Mouse (Mus musculus) liver, embryonic 13.5 days (tissue): ENCODE data around the gene Ptpn20. TPM values are rescaled to one million over a fixed set of nuclear protein-coding genes. Genes with fewer than 3 reads are reported as not detected.

Experiments used
- ATAC-seq: fragments of 200-750 bp; cut with Nextera tagmentation; 2 replicates; pipeline ENCODE4 v1.8.0; 2017; ENCODE audit warnings: low read depth, mild to moderate bottlenecking, moderate number of reproducible peaks, moderate library complexity
- DNase-seq: peaks from one replicate; pipeline ENCODE4 v3.0.0; 2022
- H3K27ac ChIP-seq: fragments of 300-500 bp; sonication (generic); 2 replicates; pipeline ENCODE4 v1.5.1; 2015; ENCODE audit warnings: moderate library complexity, mild to moderate bottlenecking, inconsistent platforms
- H3K27me3 ChIP-seq: fragments of 300-500 bp; sonication (generic); 2 replicates; pipeline ENCODE4 v1.6.1; 2015; ENCODE audit warnings: mild to moderate bottlenecking, inconsistent platforms
- H3K36me3 ChIP-seq: fragments of 300-500 bp; sonication (generic); 2 replicates; pipeline ENCODE4 v1.6.1; 2015; ENCODE audit warnings: mild to moderate bottlenecking, inconsistent platforms
- H3K4me1 ChIP-seq: fragments of 300-500 bp; sonication (generic); replicated peaks from 2 replicates; pipeline ENCODE4 v1.6.1; 2015; ENCODE audit warnings: inconsistent platforms
- H3K4me2 ChIP-seq: fragments of 300-500 bp; sonication (generic); 2 replicates; pipeline ENCODE4 v1.6.1; 2015; ENCODE audit warnings: inconsistent platforms, mild to moderate bottlenecking, moderate library complexity
- H3K4me3 ChIP-seq: fragments of 300-500 bp; sonication (generic); replicated peaks from 2 replicates; pipeline ENCODE4 v1.5.1; 2015; ENCODE audit warnings: mild to moderate bottlenecking, inconsistent platforms
- H3K9ac ChIP-seq: fragments of 300-500 bp; sonication (generic); 2 replicates; pipeline ENCODE4 v1.6.1; 2015; ENCODE audit warnings: mild to moderate bottlenecking, inconsistent platforms
- H3K9me3 ChIP-seq: fragments of 300-500 bp; sonication (generic); replicated peaks from 2 replicates; pipeline ENCODE4 v1.6.1; 2016; ENCODE audit warnings: inconsistent platforms
- WGBS: fragments of 180-500 bp; shearing (Covaris S2); methylation state at CpG from one replicate; pipeline ENCODE4 v1.1.7; 2015; ENCODE audit not compliant: insufficient replicate concordance; 5-methylcytosine and 5-hydroxymethylcytosine counted together
- polyA plus RNA-seq: library from polyadenylated mRNA; unstranded; fragments of >200 nt; fragmentation: Nextera tagmentation; extraction: Ambion mirVana; gene quantifications from 2 replicates; pipeline ENCODE4 v1.2.1, GENCODE M21; 2015

The Ptpn20 gene
- polyA plus RNA-seq, 1 experiment from 2014 or later, result 0.09 TPM

GRCm38 (mm10) chr14:33632790-33633372, 43.9 kb downstream of the Ptpn20 start:
- peak; percentile 86 for ATAC-seq
- H3K4me1 ChIP-seq, result peaks cover 32% of the 10 kb centered on the region
- H3K27ac ChIP-seq, result peak overlapping the region; percentile 14; the same call in 1 of the 2 replicates
- H3K36me3 ChIP-seq, result no peaks in the 10 kb centered on the region
- 48% methylated on average over 8 of the region's 8 CpGs for WGBS
- H3K27me3 ChIP-seq, result no peaks in the 10 kb centered on the region
- H3K4me2 ChIP-seq, result no peak overlapping the region
- no peaks in the 10 kb centered on the region for H3K9me3 ChIP-seq
- H3K4me3 ChIP-seq, result no peak overlapping the region
- DNase-seq, result peak; percentile 13
- no peak overlapping the region for H3K9ac ChIP-seq

- Histone ChIP-seq H3K4me3 (no peak overlapping the region), H3K27ac (no peak overlapping the region), H3K9me3 (no peaks in the 10 kb centered on the region), H3K27me3 (no peaks in the 10 kb centered on the region), H3K4me1 (peaks cover 32% of the 10 kb centered on the region), H3K36me3 (no peaks in the 10 kb centered on the region), H3K4me2 (no peak overlapping the region), H3K9ac (no peak overlapping the region)
- no peak for DNase-seq
- peak; percentile 79 for ATAC-seq
- WGBS, result 47% methylated on average over 4 of the region's 4 CpGs
These were observed 45.3 kb downstream of the Ptpn20 start for GRCm38 (mm10) chr14:33634354-33634753.

GRCm38 (mm10) chr14:33634774-33635173, 45.8 kb downstream of the Ptpn20 start:
- DNase-seq (no peak), ATAC-seq (peak; percentile 85)
- Histone ChIP-seq H3K4me1 (peaks cover 32% of the 10 kb centered on the region), H3K4me2 (no peak overlapping the region), H3K4me3 (no peak overlapping the region), H3K27ac (no peak overlapping the region), H3K27me3 (no peaks in the 10 kb centered on the region), H3K9me3 (no peaks in the 10 kb centered on the region), H3K36me3 (no peaks in the 10 kb centered on the region), H3K9ac (no peak overlapping the region)
- 28% methylated on average over 1 of the region's 1 CpGs for WGBS

- H3K36me3 ChIP-seq, result no peaks in the 10 kb centered on the region
- H3K27ac ChIP-seq, result no peak overlapping the region
- 72% methylated on average over 5 of the region's 5 CpGs for WGBS
- H3K4me2 ChIP-seq, result no peak overlapping the region
- ATAC-seq (no peak), DNase-seq (no peak)
- peaks cover 13% of the 10 kb centered on the region for H3K4me1 ChIP-seq
- H3K9ac ChIP-seq, result no peak overlapping the region
- H3K4me3 ChIP-seq, result no peak overlapping the region
- no peaks in the 10 kb centered on the region for H3K9me3 ChIP-seq
- H3K27me3 ChIP-seq, result no peaks in the 10 kb centered on the region
These were observed 50.4 kb downstream of the Ptpn20 start for GRCm38 (mm10) chr14:33639357-33639756.

GRCm38 (mm10) chr14:33650721-33651120, 61.7 kb downstream of the Ptpn20 start:
- Histone ChIP-seq H3K27ac (no peak overlapping the region), H3K4me3 (no peak overlapping the region), H3K9me3 (no peaks in the 10 kb centered on the region), H3K4me2 (no peak overlapping the region), H3K27me3 (no peaks in the 10 kb centered on the region), H3K9ac (no peak overlapping the region), H3K36me3 (no peaks in the 10 kb centered on the region), H3K4me1 (no peaks in the 10 kb centered on the region)
- DNase-seq (no peak), ATAC-seq (no peak)
- 81% methylated on average over 9 of the region's 9 CpGs for WGBS

- Histone ChIP-seq H3K4me2 (no peak overlapping the region), H3K27ac (no peak overlapping the region), H3K36me3 (no peaks in the 10 kb centered on the region), H3K27me3 (no peaks in the 10 kb centered on the region), H3K4me3 (no peak overlapping the region), H3K9ac (no peak overlapping the region), H3K9me3 (no peaks in the 10 kb centered on the region), H3K4me1 (no peaks in the 10 kb centered on the region)
- WGBS, result 62% methylated on average over 7 of the region's 7 CpGs
- ATAC-seq (no peak), DNase-seq (no peak)
These were observed 68.5 kb downstream of the Ptpn20 start for GRCm38 (mm10) chr14:33657471-33657901.

DNA sequence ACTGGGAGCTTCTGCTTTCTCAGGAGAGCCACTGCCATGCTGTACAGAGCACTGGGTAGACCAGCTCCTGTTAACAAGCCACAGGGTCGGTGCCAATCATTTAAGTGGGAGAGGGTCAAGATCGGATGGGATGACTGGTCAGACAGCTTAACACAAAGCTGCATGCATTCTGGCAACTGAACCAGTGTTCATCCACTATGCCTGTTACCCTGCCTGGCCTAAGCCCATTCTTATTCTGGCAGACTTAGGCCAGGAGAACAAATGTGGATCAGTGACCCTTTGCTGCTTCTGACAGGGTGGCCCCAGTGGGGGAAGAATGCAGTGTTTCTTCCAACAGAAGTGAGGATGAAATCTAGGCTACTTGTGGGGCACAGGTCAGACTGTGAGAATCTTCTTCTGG, 69.3 kb downstream of the Ptpn20 start:
- Histone ChIP-seq H3K4me2 (no peak overlapping the region), H3K36me3 (no peaks in the 10 kb centered on the region), H3K9me3 (no peaks in the 10 kb centered on the region), H3K9ac (no peak overlapping the region), H3K27ac (no peak overlapping the region), H3K4me3 (no peak overlapping the region), H3K27me3 (no peaks in the 10 kb centered on the region), H3K4me1 (no peaks in the 10 kb centered on the region)
- ATAC-seq (no peak), DNase-seq (no peak)
- 63% methylated on average over 2 of the region's 2 CpGs for WGBS

GRCm38 (mm10) chr14:33662080-33662479, 73.1 kb downstream of the Ptpn20 start:
- Histone ChIP-seq H3K4me1 (no peaks in the 10 kb centered on the region), H3K4me2 (no peak overlapping the region), H3K9me3 (no peaks in the 10 kb centered on the region), H3K27me3 (no peaks in the 10 kb centered on the region), H3K9ac (no peak overlapping the region), H3K27ac (no peak overlapping the region), H3K4me3 (no peak overlapping the region), H3K36me3 (no peaks in the 10 kb centered on the region)
- DNase-seq (no peak), ATAC-seq (no peak)
- 44% methylated on average over 9 of the region's 9 CpGs for WGBS

DNA sequence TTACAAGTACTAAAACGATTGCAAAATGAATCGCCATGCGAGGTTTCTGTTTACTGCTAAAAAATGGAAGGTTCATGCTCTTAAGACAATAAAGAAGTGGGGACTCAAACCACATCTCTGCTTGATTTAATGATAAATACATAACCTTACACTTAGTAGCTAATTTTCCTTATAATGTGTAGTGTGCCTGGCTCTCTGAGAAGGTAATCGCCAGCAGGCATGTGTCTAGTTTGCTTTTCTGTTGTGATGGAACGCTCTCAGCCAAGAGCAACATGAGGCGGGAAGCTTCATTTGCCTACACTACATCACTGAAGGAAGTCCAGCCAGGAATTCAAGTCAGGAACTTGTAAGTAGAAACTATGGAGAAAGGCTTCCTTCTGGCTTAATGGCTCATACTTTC, 77.3 kb downstream of the Ptpn20 start:
- ATAC-seq (no peak), DNase-seq (no peak)
- 74% methylated on average over 6 of the region's 6 CpGs for WGBS
- H3K9me3 ChIP-seq, result no peaks in the 10 kb centered on the region
- H3K4me2 ChIP-seq, result no peak overlapping the region
- H3K9ac ChIP-seq, result no peak overlapping the region
- no peaks in the 10 kb centered on the region for H3K27me3 ChIP-seq
- no peak overlapping the region for H3K4me3 ChIP-seq
- H3K36me3 ChIP-seq, result no peaks in the 10 kb centered on the region
- H3K27ac ChIP-seq, result no peak overlapping the region
- no peaks in the 10 kb centered on the region for H3K4me1 ChIP-seq

- DNase-seq, result no peak
- no peaks in the 10 kb centered on the region for H3K4me1 ChIP-seq
- no peaks in the 10 kb centered on the region for H3K36me3 ChIP-seq
- no peaks in the 10 kb centered on the region for H3K9me3 ChIP-seq
- ATAC-seq, result no peak
- no peak overlapping the region for H3K9ac ChIP-seq
- no peak overlapping the region for H3K4me3 ChIP-seq
- no peak overlapping the region for H3K27ac ChIP-seq
- 74% methylated on average over 11 of the region's 11 CpGs for WGBS
- no peaks in the 10 kb centered on the region for H3K27me3 ChIP-seq
- H3K4me2 ChIP-seq, result no peak overlapping the region
These were observed 80.9 kb downstream of the Ptpn20 start for GRCm38 (mm10) chr14:33669891-33670290.

DNA sequence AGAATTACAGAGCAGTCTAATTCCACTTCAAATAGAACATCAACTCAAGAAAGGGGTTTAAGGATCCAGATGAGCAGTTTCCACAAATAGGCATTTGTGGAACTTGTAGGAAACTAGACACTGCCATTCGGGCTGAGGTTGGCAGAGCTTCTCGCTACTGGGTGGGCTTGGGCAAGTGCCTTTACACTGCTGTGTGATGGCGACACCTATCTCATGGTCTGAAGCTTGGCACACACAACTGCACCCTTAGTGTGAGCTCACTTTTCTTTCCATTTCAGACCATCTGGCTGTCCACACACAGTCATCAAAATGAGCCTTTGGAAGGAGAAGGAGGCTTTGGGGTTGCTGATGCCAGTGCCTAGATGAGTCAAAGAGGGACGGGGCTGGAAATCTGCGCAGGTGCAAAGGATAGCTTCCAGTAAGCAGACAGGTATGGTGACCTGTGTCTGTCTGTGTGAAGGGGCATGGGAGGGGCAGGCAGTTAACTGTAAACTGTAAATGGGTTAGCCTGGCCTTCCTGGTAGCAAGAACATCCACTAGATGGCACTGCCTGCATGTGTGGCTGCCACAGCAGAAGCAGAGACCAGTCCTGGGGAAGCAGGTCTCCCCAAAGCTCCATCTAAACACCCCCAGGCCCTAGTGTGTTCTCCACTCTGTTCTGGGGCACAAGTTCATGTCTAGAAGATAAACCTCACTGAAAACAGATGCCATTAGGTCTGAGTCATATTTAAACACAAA, 84.5 kb downstream of the Ptpn20 start:
- H3K27me3 ChIP-seq, result no peaks in the 10 kb centered on the region
- H3K27ac ChIP-seq, result no peak overlapping the region
- H3K36me3 ChIP-seq, result no peaks in the 10 kb centered on the region
- no peaks in the 10 kb centered on the region for H3K4me1 ChIP-seq
- H3K4me3 ChIP-seq, result no peak overlapping the region
- 59% methylated on average over 5 of the region's 5 CpGs for WGBS
- no peak for ATAC-seq
- DNase-seq, result no peak
- no peak overlapping the region for H3K4me2 ChIP-seq
- H3K9ac ChIP-seq, result no peak overlapping the region
- H3K9me3 ChIP-seq, result no peaks in the 10 kb centered on the region

GRCm38 (mm10) chr14:33677996-33678395, 89.0 kb downstream of the Ptpn20 start:
- DNase-seq (no peak), ATAC-seq (no peak)
- no peak overlapping the region for H3K4me2 ChIP-seq
- H3K27me3 ChIP-seq, result no peaks in the 10 kb centered on the region
- no peaks in the 10 kb centered on the region for H3K4me1 ChIP-seq
- H3K9ac ChIP-seq, result no peak overlapping the region
- no peak overlapping the region for H3K4me3 ChIP-seq
- no peak overlapping the region for H3K27ac ChIP-seq
- 72% methylated on average over 6 of the region's 6 CpGs for WGBS
- no peaks in the 10 kb centered on the region for H3K36me3 ChIP-seq
- H3K9me3 ChIP-seq, result no peaks in the 10 kb centered on the region
